Comparison of ENCODE assay signal across 8 mouse cellular contexts in the genomic region with DNA sequence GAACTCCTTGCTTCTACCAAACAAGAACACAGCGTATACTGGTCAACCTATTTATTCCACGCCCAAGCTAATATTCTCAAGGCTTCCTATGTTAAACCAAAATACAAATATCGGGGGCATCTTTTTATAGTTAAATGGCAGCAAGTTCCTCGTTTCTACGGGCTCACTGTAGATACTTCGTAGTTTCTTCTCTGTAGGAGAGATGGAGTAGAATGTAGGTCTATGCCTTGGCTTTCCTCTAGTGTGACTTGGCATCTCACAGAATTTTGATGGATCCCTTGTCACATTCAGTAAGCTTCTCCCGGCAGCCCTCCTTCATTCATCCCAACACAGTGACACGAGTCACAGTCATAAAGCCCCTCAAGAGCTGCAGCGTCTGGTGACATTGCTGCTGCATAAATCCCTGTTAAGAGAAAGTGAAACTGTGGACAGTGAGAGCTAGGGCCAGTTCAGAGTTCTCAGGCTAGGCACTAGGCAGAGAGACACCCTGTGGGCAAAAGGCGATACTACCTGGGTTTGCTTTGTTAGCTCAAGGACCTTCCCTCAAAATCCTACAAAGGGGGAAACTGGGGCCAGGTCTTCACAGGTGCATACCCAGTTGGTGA.
DNase-seq lines count a peak whose midpoint lies in the region; ATAC-seq and TF ChIP-seq lines count a peak whose summit lies in the region.

No protein-coding gene starts in this region.

- peak; percentile 40 for TF ChIP-seq CTCF in liver, embryonic 14.5 days (IDR thresholded peaks at IDR 0.05; ENCODE audit: low read depth)

- no peak for ATAC-seq in liver, embryonic 14.5 days (ENCODE audit: insufficient read depth)
- ATAC-seq in liver, embryonic 12.5 days: no peak
- no peak for ATAC-seq in monocyte, adult 5-6 weeks (replicated peaks; ENCODE audit: insufficient number of reproducible peaks, low FRiP score, low TSS enrichment, poor library complexity, severe bottlenecking)

- 65% methylated on average over 10 of the region's 10 CpGs for WGBS in liver, embryonic 14.5 days (ENCODE audit: insufficient replicate concordance)
- 74% methylated on average over 10 of the region's 10 CpGs for WGBS in liver, embryonic 12.5 days (ENCODE audit: insufficient replicate concordance)

- H3K4me2 ChIP-seq in liver, embryonic 14.5 days (ENCODE audit: low read depth): no peak overlapping the region
- H3K4me2 ChIP-seq in liver, embryonic 12.5 days: no peak overlapping the region

- no peak overlapping the region for H3K27ac ChIP-seq in liver, embryonic 14.5 days
- H3K27ac ChIP-seq in liver, embryonic 12.5 days: no peak overlapping the region

- H3K27me3 ChIP-seq in liver, embryonic 14.5 days (ENCODE audit: control insufficient read depth, insufficient read depth, low read length): no peaks in the 10 kb centered on the region
- no peaks in the 10 kb centered on the region for H3K27me3 ChIP-seq in liver, embryonic 12.5 days (replicated peaks)

- TF ChIP-seq EP300 in liver, embryonic 14.5 days (IDR thresholded peaks at IDR 0.05; ENCODE audit: low read depth): no peak

- no peaks in the 10 kb centered on the region for H3K9me3 ChIP-seq in liver, embryonic 14.5 days (ENCODE audit: control insufficient read depth, low read length)
- no peaks in the 10 kb centered on the region for H3K9me3 ChIP-seq in liver, embryonic 12.5 days (replicated peaks)

- H3K36me3 ChIP-seq in liver, embryonic 14.5 days (replicated peaks; ENCODE audit: control insufficient read depth, insufficient read depth, low read depth): no peaks in the 10 kb centered on the region
- no peaks in the 10 kb centered on the region for H3K36me3 ChIP-seq in liver, embryonic 12.5 days

- no peak overlapping the region for H3K4me3 ChIP-seq in liver, embryonic 14.5 days (ENCODE audit: insufficient read depth in 1 of 2, low read depth in 2 of 2, low read length in 2 of 2)
- H3K4me3 ChIP-seq in liver, embryonic 12.5 days: no peak overlapping the region

- DNase-seq in cerebellum, postnatal 10 days: peak; percentile 58 to 61
- no peak for DNase-seq in cerebellum, adult 11 months
- DNase-seq in liver, embryonic 14.5 days (ENCODE audit: low read depth in 3 of 3, low spot score in 3 of 3): no peak
- DNase-seq in brain, adult 2 months (ENCODE audit: low read depth, low spot score): peak; percentile 67
- peak; percentile 43 for DNase-seq in kidney, postnatal 14 days
- peak; percentile 21 for DNase-seq in natural killer cell, adult 2 months (ENCODE audit: low spot score in 2 of 2)

- no peaks in the 10 kb centered on the region for H3K4me1 ChIP-seq in liver, embryonic 14.5 days (replicated peaks; ENCODE audit: control insufficient read depth in 2 of 2, insufficient read depth in 2 of 2, low read length in 1 of 2)
- no peaks in the 10 kb centered on the region for H3K4me1 ChIP-seq in liver, embryonic 12.5 days

- H3K9ac ChIP-seq in liver, embryonic 14.5 days (replicated peaks): no peak overlapping the region
- H3K9ac ChIP-seq in liver, embryonic 12.5 days: no peak overlapping the region

Comparison
In these comparisons a context has a peak if more than half of its experiments do, and no peak if none do; other contexts are left out.
1. DNase-seq: peak in cerebellum, postnatal 10 days (2 of 2), brain, adult 2 months (single experiment), kidney, postnatal 14 days (single experiment) and natural killer cell, adult 2 months (2 of 2); none in cerebellum, adult 11 months (single experiment) and liver, embryonic 14.5 days (0 of 3).